Mouse (Mus musculus) heart, postnatal 0 days (tissue): ENCODE measurements around the gene Acot12. TPM values are rescaled to one million over a fixed set of nuclear protein-coding genes. Genes with fewer than 3 reads are reported as not detected.

Source experiments
- ATAC-seq: fragments of 200-750 bp; cut with Nextera tagmentation; 2 replicates; pipeline ENCODE4 v1.8.0; 2017; ENCODE audit warnings: low read depth, moderate number of reproducible peaks, moderate library complexity; ENCODE audit not compliant: insufficient read depth
- DNase-seq: peaks from one replicate; pipeline ENCODE4 v3.0.0-alpha.2; 2016; ENCODE audit warnings: low spot score
- H3K27ac ChIP-seq: fragments of 300-500 bp; sonication (generic); 2 replicates; pipeline ENCODE4 v1.5.1; 2014; ENCODE audit warnings: low read depth, mild to moderate bottlenecking
- H3K27me3 ChIP-seq: fragments of 300-500 bp; sonication (generic); 2 replicates; pipeline ENCODE4 v1.6.1; 2014; ENCODE audit warnings: low read length, mixed read lengths; ENCODE audit not compliant: control insufficient read depth, insufficient read depth
- H3K36me3 ChIP-seq: fragments of 300-500 bp; sonication (generic); replicated peaks from 2 replicates; pipeline ENCODE4 v1.6.1; 2014; ENCODE audit warnings: low read length, mixed read lengths; ENCODE audit not compliant: control insufficient read depth, insufficient read depth
- H3K4me1 ChIP-seq: fragments of 300-500 bp; sonication (generic); 2 replicates; pipeline ENCODE4 v1.6.1; 2014; ENCODE audit warnings: antibody characterized with exemption; ENCODE audit not compliant: control insufficient read depth, insufficient read depth
- H3K4me2 ChIP-seq: fragments of 300-500 bp; sonication (generic); 2 replicates; pipeline ENCODE4 v1.6.1; 2014; ENCODE audit warnings: low read depth, mild to moderate bottlenecking, low read length, moderate library complexity
- H3K4me3 ChIP-seq: fragments of 300-500 bp; sonication (generic); 2 replicates; pipeline ENCODE4 v1.5.1; 2014; ENCODE audit warnings: low read depth, low read length
- H3K9ac ChIP-seq: fragments of 300-500 bp; sonication (generic); replicated peaks from 2 replicates; pipeline ENCODE4 v1.6.1; 2014; ENCODE audit warnings: low read depth, low read length, mixed read lengths
- H3K9me3 ChIP-seq: fragments of 300-500 bp; sonication (generic); replicated peaks from 2 replicates; pipeline ENCODE4 v1.6.1; 2016; ENCODE audit warnings: low read length; ENCODE audit not compliant: control insufficient read depth
- CTCF ChIP-seq: IDR thresholded peaks from 2 replicates; pipeline ENCODE4 v1.5.1; 2016; ENCODE audit warnings: antibody characterized with exemption, control low read depth, low read depth
- EP300 ChIP-seq: IDR thresholded peaks from 2 replicates; pipeline ENCODE4 v1.6.1; 2016; ENCODE audit warnings: antibody characterized with exemption, low read depth
- WGBS: fragments of 180-500 bp; shearing (Covaris S2); extraction: QIAGEN DNeasy Blood & Tissue Kit; methylation state at CpG from one replicate; pipeline ENCODE4 v1.1.7; 2014; 5-methylcytosine and 5-hydroxymethylcytosine counted together
- polyA plus RNA-seq: library from polyadenylated mRNA; unstranded; fragments of >200 nt; fragmentation: Nextera tagmentation; extraction: Ambion mirVana; gene quantifications from 2 replicates; pipeline ENCODE4 v1.2.1, GENCODE M21; 2015
- total RNA-seq: library from RNA; depleted of rRNA; stranded (reverse); fragments of >200 nt; gene quantifications from 2 replicates; pipeline ENCODE4 v1.2.3, GENCODE M21; 2014; ENCODE audit warnings: low replicate concordance

Acot12 gene
- total and polyA plus RNA-seq, 2 experiments from 2014 or later = 0.11 TPM; not detected in 1

DNA sequence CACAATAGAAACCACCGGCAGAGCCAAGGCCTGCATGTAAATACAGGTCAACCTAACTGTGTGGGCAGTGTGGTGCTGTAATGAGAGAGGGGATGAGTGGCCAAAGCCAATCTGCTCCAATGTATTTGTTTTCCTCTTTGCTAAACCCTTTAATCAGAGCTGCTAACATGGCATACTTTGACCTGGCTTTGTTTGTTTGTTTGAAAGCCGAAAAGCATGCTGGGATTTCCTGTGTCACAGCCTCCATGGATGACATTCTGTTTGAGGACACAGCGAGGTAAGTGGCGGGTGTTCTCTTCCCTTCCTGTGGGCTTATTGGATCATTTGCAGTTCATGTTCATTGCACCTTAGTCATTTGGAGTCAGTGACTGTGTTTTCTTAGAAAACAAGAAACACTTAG, 8.7 kb downstream of the Acot12 start:
- WGBS = 70% methylated on average over 4 of the region's 4 CpGs
- no peak for ATAC-seq

DNA sequence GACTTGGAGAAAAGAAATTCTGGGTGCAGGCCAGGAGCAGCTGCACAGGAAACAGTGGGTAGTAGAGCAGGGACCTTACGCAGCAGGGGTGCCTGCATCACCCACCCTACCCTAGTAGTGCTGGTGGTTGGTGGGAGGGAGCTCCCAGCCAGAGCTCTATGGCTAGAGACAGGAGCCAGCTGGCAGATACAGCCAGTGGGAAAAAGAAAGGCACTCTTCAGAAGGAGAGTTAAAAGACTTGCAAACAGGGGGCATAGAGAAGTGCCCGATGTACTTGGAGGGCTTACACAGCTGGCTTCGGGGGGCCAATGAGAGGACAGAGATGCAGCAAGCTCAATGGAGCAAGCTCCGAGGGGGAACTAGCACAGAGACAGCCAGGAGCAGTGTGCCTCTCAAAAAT, 12.4 kb downstream of the Acot12 start:
- Histone ChIP-seq H3K36me3 (no peaks in the 10 kb centered on the region), H3K4me2 (no peak overlapping the region), H3K27me3 (no peaks in the 10 kb centered on the region), H3K27ac (no peak overlapping the region), H3K9me3 (no peaks in the 10 kb centered on the region), H3K9ac (no peak overlapping the region), H3K4me3 (no peak overlapping the region), H3K4me1 (no peaks in the 10 kb centered on the region)
- 61% methylated on average over 4 of the region's 4 CpGs for WGBS
- no peak for DNase-seq
- TF ChIP-seq CTCF = no peak
- TF ChIP-seq EP300 = no peak
- no peak for ATAC-seq

More for the DNA sequence above, 8.7 kb downstream of the Acot12 start:
- Histone ChIP-seq H3K9ac (no peak overlapping the region), H3K36me3 (no peaks in the 10 kb centered on the region), H3K4me3 (no peak overlapping the region), H3K4me2 (no peak overlapping the region), H3K27me3 (no peaks in the 10 kb centered on the region), H3K4me1 (no peaks in the 10 kb centered on the region), H3K27ac (no peak overlapping the region), H3K9me3 (no peaks in the 10 kb centered on the region)
- TF ChIP-seq EP300 = no peak
- no peak for TF ChIP-seq CTCF
- no peak for DNase-seq

DNA sequence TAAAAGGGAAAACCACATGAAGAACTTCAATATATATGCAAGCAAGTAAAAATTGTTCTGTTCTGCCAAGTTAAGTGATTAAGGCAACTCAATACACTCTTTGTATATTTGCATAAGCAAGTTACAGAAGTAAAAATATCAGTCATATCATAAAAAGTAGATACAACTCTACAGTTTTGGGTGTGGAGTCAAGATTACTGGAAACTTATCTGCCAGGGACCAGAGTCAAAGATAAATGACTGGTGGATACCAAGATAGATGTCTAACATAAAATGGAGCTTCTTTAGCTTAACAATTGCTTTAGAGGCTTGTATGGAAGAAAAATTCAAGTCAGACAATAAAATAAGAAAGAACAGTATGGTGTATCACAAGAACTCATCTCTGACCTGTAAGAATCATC, 13.4 kb downstream of the Acot12 start:
- TF ChIP-seq CTCF = no peak
- TF ChIP-seq EP300 = no peak
- no peak for DNase-seq
- Histone ChIP-seq H3K9me3 (no peaks in the 10 kb centered on the region), H3K9ac (no peak overlapping the region), H3K27ac (no peak overlapping the region), H3K4me3 (no peak overlapping the region), H3K4me2 (no peak overlapping the region), H3K36me3 (no peaks in the 10 kb centered on the region), H3K4me1 (no peaks in the 10 kb centered on the region), H3K27me3 (no peaks in the 10 kb centered on the region)
- ATAC-seq = no peak

DNA sequence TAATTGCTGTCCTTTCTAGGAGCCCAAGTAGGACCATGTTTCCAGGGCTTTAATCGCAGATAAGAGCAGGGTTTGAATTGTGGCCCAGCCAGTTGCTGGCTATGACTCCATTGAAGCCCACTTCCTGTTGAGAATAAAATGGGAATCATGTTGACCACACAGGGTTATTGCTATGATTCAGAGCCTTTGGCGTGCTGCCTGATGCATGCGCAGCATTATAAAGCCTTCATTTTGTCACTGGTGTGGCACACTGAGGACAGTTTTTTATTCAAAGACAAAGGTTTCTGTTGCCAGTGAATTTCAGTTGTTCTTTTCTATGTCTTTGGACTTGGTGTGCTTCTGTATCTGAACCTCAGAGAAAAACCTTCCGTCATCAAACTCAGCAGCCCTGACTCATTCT, 14.9 kb downstream of the Acot12 start:
- no peak overlapping the region for H3K4me2 ChIP-seq
- H3K27ac ChIP-seq = no peak overlapping the region
- 75% methylated on average over 4 of the region's 4 CpGs for WGBS
- H3K9me3 ChIP-seq = no peaks in the 10 kb centered on the region
- H3K4me3 ChIP-seq = no peak overlapping the region
- TF ChIP-seq CTCF (no peak), EP300 (no peak)
- DNase-seq (no peak), ATAC-seq (no peak)
- no peaks in the 10 kb centered on the region for H3K27me3 ChIP-seq
- H3K9ac ChIP-seq = no peak overlapping the region
- no peaks in the 10 kb centered on the region for H3K4me1 ChIP-seq
- H3K36me3 ChIP-seq = no peaks in the 10 kb centered on the region

DNA sequence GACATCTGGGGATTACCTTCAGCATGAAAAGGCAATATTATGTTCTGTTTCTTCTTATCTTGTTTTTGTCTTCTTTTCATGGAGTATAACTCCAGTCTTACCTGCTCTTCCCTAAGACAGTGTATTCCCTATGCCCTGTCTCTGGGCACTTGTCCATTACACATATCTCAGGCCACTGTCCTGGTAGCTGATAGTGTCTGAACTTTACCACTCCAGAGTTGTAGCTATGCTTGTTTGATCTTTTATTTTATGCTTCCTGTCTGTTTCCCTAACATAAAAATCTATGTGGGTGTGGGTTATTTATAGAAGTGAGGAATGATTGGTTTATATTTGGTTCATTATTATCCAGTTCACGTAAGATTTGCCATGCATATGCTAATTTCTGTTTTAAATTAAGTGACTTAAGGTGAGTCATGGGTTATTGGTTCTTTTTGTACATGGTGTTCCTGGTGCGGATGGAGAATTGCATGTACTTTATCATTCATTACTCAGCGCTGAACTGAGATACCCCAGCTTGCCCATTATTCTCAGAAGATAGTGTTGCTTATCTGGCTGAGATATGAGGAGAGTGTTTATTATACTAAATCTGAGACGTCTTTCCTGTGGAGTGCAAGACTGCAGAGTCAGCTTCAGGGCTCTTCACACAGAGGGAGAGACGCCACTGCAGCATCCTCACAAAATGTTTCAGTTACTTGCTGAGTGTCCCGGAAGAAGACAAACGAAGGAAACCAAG, 17.2 kb downstream of the Acot12 start:
- H3K27me3 ChIP-seq = no peaks in the 10 kb centered on the region
- no peaks in the 10 kb centered on the region for H3K36me3 ChIP-seq
- no peak for DNase-seq
- no peaks in the 10 kb centered on the region for H3K9me3 ChIP-seq
- TF ChIP-seq EP300 = no peak
- TF ChIP-seq CTCF = no peak
- ATAC-seq = no peak
- H3K27ac ChIP-seq = no peak overlapping the region
- H3K4me3 ChIP-seq = no peak overlapping the region
- no peak overlapping the region for H3K4me2 ChIP-seq
- no peak overlapping the region for H3K9ac ChIP-seq
- H3K4me1 ChIP-seq = no peaks in the 10 kb centered on the region
- 36% methylated on average over 7 of the region's 7 CpGs for WGBS

DNA sequence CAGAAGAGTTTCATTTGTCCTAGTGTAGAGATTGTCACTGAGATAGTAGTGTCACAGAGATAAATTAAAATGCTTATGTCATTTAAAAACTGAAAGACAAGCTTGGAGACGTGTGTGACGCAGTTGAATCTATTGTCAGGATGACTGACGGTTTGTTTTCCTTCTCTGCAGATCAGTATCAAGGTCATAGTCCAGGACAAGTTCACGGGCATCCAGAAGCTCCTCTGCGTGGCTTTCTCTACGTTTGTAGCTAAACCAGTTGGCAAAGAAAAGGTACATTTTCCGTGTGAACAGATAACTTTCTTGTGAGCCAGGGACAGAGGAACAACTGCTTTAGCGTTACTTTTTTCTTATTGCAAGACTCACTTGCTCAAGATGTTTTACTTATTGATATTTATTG, 18.5 kb downstream of the Acot12 start:
- Histone ChIP-seq H3K4me1 (no peaks in the 10 kb centered on the region), H3K36me3 (no peaks in the 10 kb centered on the region), H3K27me3 (no peaks in the 10 kb centered on the region), H3K4me3 (no peak overlapping the region), H3K4me2 (no peak overlapping the region), H3K27ac (no peak overlapping the region), H3K9ac (no peak overlapping the region), H3K9me3 (no peaks in the 10 kb centered on the region)
- TF ChIP-seq EP300 (no peak), CTCF (no peak)
- DNase-seq (no peak), ATAC-seq (no peak)
- WGBS = 61% methylated on average over 8 of the region's 8 CpGs
